Mouse (Mus musculus) liver, adult 2 months (tissue): ENCODE data around the gene Pet117. TPM values are rescaled to one million over a fixed set of nuclear protein-coding genes. Genes with fewer than 3 reads are reported as not detected.
A peak's percentile ranks its signal among the peaks of the same experiment; 100 is the strongest.

Experiments used
- DNase-seq: peaks from one replicate; pipeline ENCODE4 v3.0.0-alpha.2; 2011; ENCODE audit warnings: low read depth, low spot score; ENCODE audit errors: extremely low read depth
- H3K27ac ChIP-seq: fragments of 200-500 bp; replicated peaks from 2 replicates; pipeline ENCODE4 v1.5.1; 2012; ENCODE audit warnings: low read depth, mild to moderate bottlenecking, control low read depth, inconsistent platforms, low read length; ENCODE audit not compliant: insufficient read depth
- H3K27me3 ChIP-seq: fragments of 200-500 bp; 2 replicates; pipeline ENCODE4 v1.6.1; 2012; ENCODE audit warnings: mild to moderate bottlenecking, moderate library complexity, low read length, inconsistent platforms; ENCODE audit not compliant: control insufficient read depth, insufficient read depth
- H3K36me3 ChIP-seq: fragments of 200-500 bp; 2 replicates; pipeline ENCODE4 v1.6.1; 2012; ENCODE audit warnings: low read length, inconsistent platforms; ENCODE audit not compliant: control insufficient read depth, insufficient read depth
- H3K4me1 ChIP-seq: fragments of 200-500 bp; 2 replicates; pipeline ENCODE4 v1.6.1; 2011; ENCODE audit warnings: low read length; ENCODE audit not compliant: control insufficient read depth, insufficient read depth
- H3K4me3 ChIP-seq: fragments of 200-500 bp; 2 replicates; pipeline ENCODE4 v1.5.1; 2011; ENCODE audit warnings: low read depth, mild to moderate bottlenecking, control low read depth, low read length, moderate library complexity; ENCODE audit not compliant: insufficient read depth
- H3K79me2 ChIP-seq: fragments of 200-500 bp; 2 replicates; pipeline ENCODE4 v1.6.1; 2012; ENCODE audit warnings: inconsistent platforms, mild to moderate bottlenecking, low read length, moderate library complexity; ENCODE audit not compliant: control insufficient read depth, insufficient read depth
- H3K9ac ChIP-seq: fragments of 200-500 bp; 2 replicates; pipeline ENCODE4 v1.6.1; 2012; ENCODE audit warnings: low read depth, mild to moderate bottlenecking, control low read depth, inconsistent platforms, low read length
- CTCF ChIP-seq: fragments of 200-500 bp; IDR thresholded peaks from 2 replicates; pipeline ENCODE4 v1.5.1; 2011; ENCODE audit warnings: low read depth, low read length, control low read depth
- POLR2A ChIP-seq: fragments of 200-500 bp; IDR thresholded peaks from 2 replicates; pipeline ENCODE4 v1.6.1; 2011; ENCODE audit warnings: low read length, control low read depth; ENCODE audit not compliant: insufficient read depth; ENCODE audit errors: extremely low read depth
- WGBS: fragments of 180-500 bp; shearing (Covaris S2); methylation state at CpG from one replicate; pipeline ENCODE4 v1.1.7; 2018; 5-methylcytosine and 5-hydroxymethylcytosine counted together
- polyA plus RNA-seq: library from polyadenylated mRNA; depleted of rRNA; stranded (reverse); fragments of >200 nt; gene quantifications from 2 replicates; pipeline ENCODE4 v1.2.3, GENCODE M21; 2012
- total RNA-seq: library from RNA; depleted of rRNA; stranded (reverse); fragments of >200 nt; gene quantifications from 2 replicates; pipeline ENCODE4 v1.2.3, GENCODE M21; 2014

Pet117 gene
- total and polyA plus RNA-seq, 2 experiments: not detected

- DNase-seq: no peak
- no peaks in the 10 kb centered on the region for H3K36me3 ChIP-seq
- 40% methylated on average over 4 of the region's 4 CpGs for WGBS
- H3K4me1 ChIP-seq: no peaks in the 10 kb centered on the region
- H3K27ac ChIP-seq: no peak overlapping the region
- no peaks in the 10 kb centered on the region for H3K79me2 ChIP-seq
- H3K9ac ChIP-seq: no peak overlapping the region
- H3K4me3 ChIP-seq: no peak overlapping the region
- no peaks in the 10 kb centered on the region for H3K27me3 ChIP-seq
- TF ChIP-seq CTCF: no peak
- TF ChIP-seq POLR2A: no peak
These were observed 25.6 kb upstream of the Pet117 start for GRCm38 (mm10) chr2:144343158-144343557.

GRCm38 (mm10) chr2:144348525-144348924, 20.3 kb upstream of the Pet117 start:
- H3K79me2 ChIP-seq: no peaks in the 10 kb centered on the region
- TF ChIP-seq CTCF (peak; percentile 38; the same call in 1 of the 2 replicates), POLR2A (no peak)
- WGBS: 85% methylated on average over 3 of the region's 3 CpGs

GRCm38 (mm10) chr2:144352843-144353242, 16.0 kb upstream of the Pet117 start:
- no peaks in the 10 kb centered on the region for H3K27me3 ChIP-seq
- TF ChIP-seq CTCF: no peak
- no peak for TF ChIP-seq POLR2A
- no peak overlapping the region for H3K27ac ChIP-seq
- DNase-seq: no peak
- no peaks in the 10 kb centered on the region for H3K79me2 ChIP-seq
- WGBS: 90% methylated on average over 11 of the region's 11 CpGs
- H3K4me1 ChIP-seq: no peaks in the 10 kb centered on the region
- no peak overlapping the region for H3K9ac ChIP-seq
- no peaks in the 10 kb centered on the region for H3K36me3 ChIP-seq
- H3K4me3 ChIP-seq: no peak overlapping the region

More at GRCm38 (mm10) chr2:144348525-144348924, 20.3 kb upstream of the Pet117 start:
- no peak overlapping the region for H3K27ac ChIP-seq
- H3K36me3 ChIP-seq: no peaks in the 10 kb centered on the region
- no peaks in the 10 kb centered on the region for H3K4me1 ChIP-seq
- H3K4me3 ChIP-seq: no peak overlapping the region
- H3K9ac ChIP-seq: no peak overlapping the region
- peak; percentile 9 for DNase-seq
- H3K27me3 ChIP-seq: no peaks in the 10 kb centered on the region

- under 1% methylated on average over 43 of the region's 43 CpGs for WGBS
- Histone ChIP-seq H3K36me3 (peaks cover 4% of the 10 kb centered on the region; the same call in 1 of the 2 replicates), H3K27ac (peak overlapping the region; percentile 92), H3K79me2 (peaks cover 5% of the 10 kb centered on the region; the same call in 1 of the 2 replicates), H3K9ac (peak overlapping the region; percentile 96), H3K4me3 (peak overlapping the region; percentile 91), H3K4me1 (peaks cover 8% of the 10 kb centered on the region), H3K27me3 (no peaks in the 10 kb centered on the region)
- DNase-seq: peak; percentile 60
- TF ChIP-seq POLR2A: 0 out of 2 replicates have a peak, but pooled peaks have one; percentile 47
- no peak for TF ChIP-seq CTCF
These were observed 225 bp downstream of the Pet117 start for GRCm38 (mm10) chr2:144369020-144369421.

- Histone ChIP-seq H3K4me3 (peak overlapping the region; percentile 91), H3K4me1 (peaks cover 8% of the 10 kb centered on the region), H3K36me3 (peaks cover 4% of the 10 kb centered on the region; the same call in 1 of the 2 replicates), H3K27me3 (no peaks in the 10 kb centered on the region), H3K79me2 (peaks cover 5% of the 10 kb centered on the region; the same call in 1 of the 2 replicates), H3K9ac (peak overlapping the region; percentile 96), H3K27ac (peak overlapping the region; percentile 92)
- DNase-seq: peak; percentile 78
- WGBS: under 1% methylated on average over 12 of the region's 12 CpGs
- no peak for TF ChIP-seq POLR2A
- no peak for TF ChIP-seq CTCF
These were observed 715 bp downstream of the Pet117 start for GRCm38 (mm10) chr2:144369511-144369910.

GRCm38 (mm10) chr2:144371566-144371965, 2.8 kb downstream of the Pet117 start:
- WGBS: 96% methylated on average over 4 of the region's 4 CpGs
- peaks cover 5% of the 10 kb centered on the region; the same call in 1 of the 2 replicates for H3K79me2 ChIP-seq
- no peak for DNase-seq
- TF ChIP-seq CTCF: no peak
- no peak for TF ChIP-seq POLR2A
- H3K36me3 ChIP-seq: peaks cover 12% of the 10 kb centered on the region; the same call in 1 of the 2 replicates
- H3K9ac ChIP-seq: no peak overlapping the region
- H3K27ac ChIP-seq: no peak overlapping the region
- H3K27me3 ChIP-seq: no peaks in the 10 kb centered on the region
- H3K4me1 ChIP-seq: peaks cover 8% of the 10 kb centered on the region
- H3K4me3 ChIP-seq: no peak overlapping the region
